Mouse (Mus musculus): Measurements from ENCODE around the gene Nasp. TPM values are rescaled to one million over a fixed set of nuclear protein-coding genes. Genes with fewer than 3 reads are reported as not detected.
"Not testable (repeated sequence)": the region's sequence is repeated elsewhere in the genome, so short reads cannot be mapped to it uniquely, and the experiment has no call there.

Nasp gene
- 10 to 100 TPM; 74.0 to 74.6 TPM for total RNA-seq (2021)
- long read RNA-seq, transcript Nasp-202 (14 exons, 2,118 nt) = major isoform, 12 of 26 reads
- long read RNA-seq, partial matches to known transcripts = 7 of 26 reads
- long read RNA-seq, other reads (novel, unspliced or antisense) = 7 of 26 reads

GRCm38 (mm10) chr4:116627722-116628662 is at the start of gene Nasp:
Nasp (minus strand) TSS chr4:116627941.
- peak; percentile 78 to 80 for DNase-seq (ENCODE audit: low spot score in 2 of 2)

- DNase-seq (ENCODE audit: low spot score in 2 of 2) = no peak
These were observed 48.3 kb upstream of the Nasp start for GRCm38 (mm10) chr4:116676027-116676426.

- not testable (repeated sequence) for DNase-seq (ENCODE audit: low spot score in 2 of 2)
These were observed 47.0 kb upstream of the Nasp start for GRCm38 (mm10) chr4:116674761-116675160.

- DNase-seq (ENCODE audit: low spot score in 2 of 2) = no peak
These were observed 45.0 kb upstream of the Nasp start for GRCm38 (mm10) chr4:116672785-116673184.

- no peak for DNase-seq (ENCODE audit: low spot score in 2 of 2)
These were observed 41.5 kb upstream of the Nasp start for GRCm38 (mm10) chr4:116669291-116669690.

- DNase-seq (ENCODE audit: low spot score in 2 of 2) = no peak
These were observed 40.4 kb upstream of the Nasp start for GRCm38 (mm10) chr4:116668145-116668544.

- DNase-seq (ENCODE audit: low spot score in 2 of 2) = no peak
These were observed 38.9 kb upstream of the Nasp start for GRCm38 (mm10) chr4:116666625-116667024.

GRCm38 (mm10) chr4:116661998-116662397 is 34.3 kb upstream of the Nasp start:
- DNase-seq (ENCODE audit: low spot score in 2 of 2) = no peak

GRCm38 (mm10) chr4:116660829-116661228 is 33.1 kb upstream of the Nasp start:
- DNase-seq (ENCODE audit: low spot score in 2 of 2) = no peak

- not testable (repeated sequence) for DNase-seq (ENCODE audit: low spot score in 2 of 2)
These were observed 32.2 kb upstream of the Nasp start for GRCm38 (mm10) chr4:116659916-116660315.

GRCm38 (mm10) chr4:116659474-116659873 is 31.7 kb upstream of the Nasp start:
- no peak for DNase-seq (ENCODE audit: low spot score in 2 of 2)

- no peak for DNase-seq (ENCODE audit: low spot score in 2 of 2)
These were observed 30.2 kb upstream of the Nasp start for GRCm38 (mm10) chr4:116657971-116658370.

GRCm38 (mm10) chr4:116655658-116656057 is 27.9 kb upstream of the Nasp start:
- DNase-seq (ENCODE audit: low spot score in 2 of 2) = no peak

- no peak for DNase-seq (ENCODE audit: low spot score in 2 of 2)
These were observed 27.4 kb upstream of the Nasp start for GRCm38 (mm10) chr4:116655100-116655499.

GRCm38 (mm10) chr4:116653228-116653627 is 25.5 kb upstream of the Nasp start:
- no peak for DNase-seq (ENCODE audit: low spot score in 2 of 2)

GRCm38 (mm10) chr4:116651797-116652135 is 24.0 kb upstream of the Nasp start:
- DNase-seq (ENCODE audit: low spot score in 2 of 2) = no peak

GRCm38 (mm10) chr4:116650924-116651796 is 23.4 kb upstream of the Nasp start, which contains the start of gene Akr1a1:
Akr1a1 (minus strand) TSS chr4:116651680.
- DNase-seq (ENCODE audit: low spot score in 2 of 2) = peak; percentile 86 to 93

GRCm38 (mm10) chr4:116650365-116650764 is 22.6 kb upstream of the Nasp start:
- DNase-seq (ENCODE audit: low spot score in 2 of 2) = no peak

GRCm38 (mm10) chr4:116649411-116649810 is 21.7 kb upstream of the Nasp start:
- no peak for DNase-seq (ENCODE audit: low spot score in 2 of 2)

- DNase-seq (ENCODE audit: low spot score in 2 of 2) = no peak
These were observed 17.9 kb upstream of the Nasp start for GRCm38 (mm10) chr4:116645624-116646023.

GRCm38 (mm10) chr4:116644326-116644725 is 16.6 kb upstream of the Nasp start:
- peak in 1 of 2 experiments; percentile 18 for DNase-seq (ENCODE audit: low spot score in 2 of 2)

- DNase-seq (ENCODE audit: low spot score in 2 of 2) = no peak
These were observed 14.3 kb upstream of the Nasp start for GRCm38 (mm10) chr4:116642071-116642470.

All from layer of hippocampus, postnatal 10 days (tissue).